Mouse (Mus musculus): ENCODE data around the gene Tomm7.

DNA sequence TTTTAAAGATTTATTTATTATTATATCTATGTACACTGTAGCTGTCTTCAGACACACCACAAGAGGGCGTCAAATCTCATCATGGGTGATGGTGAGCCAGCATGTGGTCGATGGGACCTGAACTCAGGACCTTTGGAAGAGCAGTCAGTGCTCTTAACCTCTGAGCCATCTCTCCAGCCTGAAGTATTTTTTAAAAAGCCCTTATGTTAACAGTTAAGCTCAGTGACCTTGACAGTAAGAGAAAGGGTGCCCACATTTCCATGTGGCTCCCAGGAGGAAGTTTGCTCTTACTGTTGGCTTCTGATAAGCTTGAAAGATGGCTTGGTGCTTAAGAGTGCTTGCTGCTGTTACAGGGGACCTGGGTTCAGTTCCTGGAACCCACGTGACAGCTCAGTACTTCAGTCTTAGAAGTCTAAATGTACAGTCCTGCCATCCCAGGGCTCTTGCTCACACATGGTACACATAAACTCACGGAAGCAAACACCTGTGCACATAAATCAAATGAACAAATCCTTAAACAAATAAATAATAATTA is 54.8 kb downstream of the Tomm7 start:
- TF ChIP-seq MYOD1 (IDR thresholded peaks at IDR 0.05; ENCODE audit: control insufficient read depth, insufficient read length, low read depth) (no peak), CTCF (IDR thresholded peaks at IDR 0.05; ENCODE audit: control insufficient read depth, insufficient read depth, insufficient read length) (no peak), MAX (IDR thresholded peaks at IDR 0.05) (no peak), FOSL1 (IDR thresholded peaks at IDR 0.05; ENCODE audit: insufficient read depth, low read length, poor library complexity, severe bottlenecking) (no peak)
